Mouse (Mus musculus) MEL (cell line): ENCODE measurements around the gene Dnajc5. TPM values are rescaled to one million over a fixed set of nuclear protein-coding genes. Genes with fewer than 3 reads are reported as not detected.

Experiments used
- DNase-seq: peaks from one replicate; pipeline ENCODE4 v3.0.0; 2011; ENCODE audit warnings: low read depth, low spot score
- H3K27ac ChIP-seq: 2 replicates; pipeline ENCODE4 v1.5.1; 2012; ENCODE audit warnings: low read depth, mild to moderate bottlenecking, control low read depth, low read length, moderate library complexity; ENCODE audit not compliant: control insufficient read depth
- H3K27me3 ChIP-seq, 2 experiments: fragments of 150-350 bp in 1 of 2; sonication (generic) in 1 of 2; 2 replicates each; pipeline ENCODE4 v1.6.1; 2012; ENCODE audit warnings: low read length in 2 of 2, mild to moderate bottlenecking in 2 of 2, improper control_type of control experiment in 1 of 2, moderate library complexity in 1 of 2; ENCODE audit not compliant: insufficient read depth in 2 of 2, control insufficient read depth in 1 of 2
- H3K36me3 ChIP-seq, 2 experiments: 2 replicates each; pipeline ENCODE4 v1.6.1; 2012 to 2014; ENCODE audit warnings: low read length in 2 of 2, improper control_type of control experiment in 1 of 2, inconsistent platforms in 1 of 2, mild to moderate bottlenecking in 1 of 2; ENCODE audit not compliant: insufficient read depth in 2 of 2, control insufficient read depth in 1 of 2
- H3K4me1 ChIP-seq, 2 experiments: fragments of 150-350 bp in 1 of 2; sonication (generic) in 1 of 2; 2 replicates each; pipeline ENCODE4 v1.6.1; 2012; ENCODE audit warnings: low read length in 2 of 2, improper control_type of control experiment in 1 of 2, mild to moderate bottlenecking in 1 of 2; ENCODE audit not compliant: insufficient read depth in 2 of 2, control insufficient read depth in 1 of 2
- H3K4me3 ChIP-seq, 2 experiments: fragments of 150-350 bp in 1 of 2; sonication (generic) in 1 of 2; 2 replicates each; pipeline ENCODE4 v1.5.1; 2012; ENCODE audit warnings: low read depth in 2 of 2, low read length in 2 of 2, mild to moderate bottlenecking in 2 of 2, moderate library complexity in 2 of 2, control low read depth in 1 of 2, improper control_type of control experiment in 1 of 2; ENCODE audit not compliant: control insufficient read depth in 1 of 2, insufficient read depth in 1 of 2
- H3K79me2 ChIP-seq: 2 replicates; pipeline ENCODE4 v1.6.1; 2012; ENCODE audit warnings: mild to moderate bottlenecking, low read length, moderate library complexity; ENCODE audit not compliant: control insufficient read depth, poor library complexity, insufficient read depth
- H3K9ac ChIP-seq: 2 replicates; pipeline ENCODE4 v1.6.1; 2012; ENCODE audit warnings: low read depth, mild to moderate bottlenecking, control low read depth, low read length, moderate library complexity; ENCODE audit not compliant: control insufficient read depth, poor library complexity, severe bottlenecking
- H3K9me3 ChIP-seq: fragments of 150-350 bp; sonication (generic); replicated peaks from 2 replicates; pipeline ENCODE4 v1.6.1; 2012; ENCODE audit warnings: mild to moderate bottlenecking, low read length, improper control_type of control experiment, moderate library complexity; ENCODE audit not compliant: insufficient read depth
- BHLHE40 ChIP-seq: IDR thresholded peaks from 2 replicates; pipeline ENCODE4 v1.6.1; 2012; ENCODE audit warnings: low read depth, mild to moderate bottlenecking, inconsistent platforms, low read length, improper control_type of control experiment, borderline replicate concordance
- CHD1 ChIP-seq: IDR thresholded peaks from 2 replicates; pipeline ENCODE4 v1.6.1; 2012; ENCODE audit warnings: low read depth, mild to moderate bottlenecking, inconsistent platforms, low read length, improper control_type of control experiment
- CHD2 ChIP-seq: IDR thresholded peaks from 2 replicates; pipeline ENCODE4 v1.6.1; 2011; ENCODE audit warnings: low read length, improper control_type of control experiment
- CTCF ChIP-seq, 3 experiments: IDR thresholded peaks in 2 of 3; conservative IDR thresholded peaks in 1 of 3; 2 replicates each; pipeline ENCODE4 v1.5.1; 2011 to 2012; ENCODE audit warnings: low read length in 3 of 3, low read depth in 2 of 3, mild to moderate bottlenecking in 2 of 3, improper control_type of control experiment in 1 of 3, inconsistent platforms in 1 of 3, mixed read lengths in 1 of 3, moderate library complexity in 1 of 3; ENCODE audit not compliant: control insufficient read depth in 1 of 3, insufficient read depth in 1 of 3, poor library complexity in 1 of 3, severe bottlenecking in 1 of 3
- E2F4 ChIP-seq: IDR thresholded peaks from 2 replicates; pipeline ENCODE4 v1.6.1; 2011; ENCODE audit warnings: low read depth, low read length, improper control_type of control experiment, borderline replicate concordance
- EP300 ChIP-seq, 2 experiments: IDR thresholded peaks; 2 replicates each; pipeline ENCODE4 v1.6.1; 2011; ENCODE audit warnings: improper control_type of control experiment in 2 of 2, low read length in 2 of 2, low read depth in 1 of 2, mild to moderate bottlenecking in 1 of 2
- ETS1 ChIP-seq: IDR thresholded peaks from 2 replicates; pipeline ENCODE4 v1.6.1; 2012; ENCODE audit warnings: low read depth, mild to moderate bottlenecking, inconsistent platforms, low read length, improper control_type of control experiment, moderate library complexity
- GABPA ChIP-seq: IDR thresholded peaks from 2 replicates; pipeline ENCODE4 v1.6.1; 2012; ENCODE audit warnings: low read depth, mild to moderate bottlenecking, inconsistent platforms, low read length, improper control_type of control experiment, moderate library complexity
- GATA1 ChIP-seq: IDR thresholded peaks from 2 replicates; pipeline ENCODE4 v1.6.1; 2011; ENCODE audit warnings: low read depth, low read length, improper control_type of control experiment
- HCFC1 ChIP-seq: IDR thresholded peaks from 2 replicates; pipeline ENCODE4 v1.6.1; 2012; ENCODE audit warnings: low read depth, mild to moderate bottlenecking, inconsistent platforms, low read length, improper control_type of control experiment, moderate library complexity
- JUND ChIP-seq: IDR thresholded peaks from 2 replicates; pipeline ENCODE4 v1.6.1; 2011; ENCODE audit warnings: low read depth, mild to moderate bottlenecking, improper control_type of control experiment, low read length
- KAT2A ChIP-seq: conservative IDR thresholded peaks from 2 replicates; pipeline ENCODE4 v1.6.1; 2012; ENCODE audit warnings: low read depth, low read length, improper control_type of control experiment, inconsistent platforms
- MAFK ChIP-seq: IDR thresholded peaks from 2 replicates; pipeline ENCODE4 v1.6.1; 2011; ENCODE audit warnings: low read depth, mild to moderate bottlenecking, low read length, improper control_type of control experiment, borderline replicate concordance
- MAX ChIP-seq: IDR thresholded peaks from 2 replicates; pipeline ENCODE4 v1.6.1; 2011; ENCODE audit warnings: low read length, improper control_type of control experiment
- MAZ ChIP-seq: IDR thresholded peaks from 2 replicates; pipeline ENCODE4 v1.6.1; 2012; ENCODE audit warnings: low read depth, mild to moderate bottlenecking, inconsistent platforms, low read length, improper control_type of control experiment
- MYB ChIP-seq: IDR thresholded peaks from 2 replicates; pipeline ENCODE4 v1.6.1; 2011; ENCODE audit warnings: mild to moderate bottlenecking, low read depth, low read length, improper control_type of control experiment
- MYC ChIP-seq: IDR thresholded peaks from 2 replicates; pipeline ENCODE4 v1.6.1; 2011; ENCODE audit warnings: low read depth, mild to moderate bottlenecking, low read length, improper control_type of control experiment, moderate library complexity
- NELFE ChIP-seq: IDR thresholded peaks from 2 replicates; pipeline ENCODE4 v1.6.1; 2011; ENCODE audit warnings: low read depth, low read length, improper control_type of control experiment
- NRF1 ChIP-seq: IDR thresholded peaks from 2 replicates; pipeline ENCODE4 v1.6.1; 2014; ENCODE audit warnings: low read depth, mild to moderate bottlenecking, inconsistent platforms, low read length, improper control_type of control experiment, moderate library complexity; ENCODE audit not compliant: poor library complexity, insufficient read depth, severe bottlenecking
- POLR2AphosphoS5 ChIP-seq: IDR thresholded peaks from 2 replicates; pipeline ENCODE4 v1.6.1; 2012; ENCODE audit warnings: low read depth, borderline replicate concordance, mild to moderate bottlenecking, inconsistent platforms, low read length, moderate library complexity, mixed read lengths
- RCOR1 ChIP-seq: IDR thresholded peaks from 2 replicates; pipeline ENCODE4 v1.6.1; 2012; ENCODE audit warnings: low read depth, mild to moderate bottlenecking, inconsistent platforms, low read length, improper control_type of control experiment
- SMC3 ChIP-seq: IDR thresholded peaks from 2 replicates; pipeline ENCODE4 v1.6.1; 2011; ENCODE audit warnings: low read depth, low read length, improper control_type of control experiment
- TAL1 ChIP-seq: IDR thresholded peaks from 2 replicates; pipeline ENCODE4 v1.6.1; 2012; ENCODE audit warnings: mild to moderate bottlenecking, inconsistent platforms, low read length, moderate library complexity, mixed read lengths
- TCF12 ChIP-seq: IDR thresholded peaks from 2 replicates; pipeline ENCODE4 v1.6.1; 2014; ENCODE audit warnings: low read depth, mild to moderate bottlenecking, inconsistent platforms, low read length, improper control_type of control experiment, moderate library complexity
- UBTF ChIP-seq: IDR thresholded peaks from 2 replicates; pipeline ENCODE4 v1.6.1; 2012; ENCODE audit warnings: low read depth, mild to moderate bottlenecking, inconsistent platforms, low read length, improper control_type of control experiment, moderate library complexity, borderline replicate concordance; ENCODE audit not compliant: insufficient read depth
- USF1 ChIP-seq: IDR thresholded peaks from 2 replicates; pipeline ENCODE4 v1.6.1; 2014; ENCODE audit warnings: low read depth, mild to moderate bottlenecking, inconsistent platforms, low read length, improper control_type of control experiment, moderate library complexity
- USF2 ChIP-seq, 2 experiments: IDR thresholded peaks; 2 replicates each; pipeline ENCODE4 v1.6.1; 2011 to 2012; ENCODE audit warnings: improper control_type of control experiment in 2 of 2, low read length in 2 of 2, borderline replicate concordance in 1 of 2, inconsistent platforms in 1 of 2, low read depth in 1 of 2, mild to moderate bottlenecking in 1 of 2; ENCODE audit not compliant: insufficient read depth in 1 of 2
- ZC3H11A ChIP-seq: IDR thresholded peaks from 2 replicates; pipeline ENCODE4 v1.6.1; 2012; ENCODE audit warnings: low read depth, mild to moderate bottlenecking, inconsistent platforms, low read length, improper control_type of control experiment
- ZKSCAN1 ChIP-seq: IDR thresholded peaks from 2 replicates; pipeline ENCODE4 v1.6.1; 2012; ENCODE audit warnings: low read depth, mild to moderate bottlenecking, inconsistent platforms, low read length, improper control_type of control experiment, moderate library complexity
- polyA plus RNA-seq, 2 experiments: library from polyadenylated mRNA; stranded (reverse) in 1 of 2; unstranded in 1 of 2; fragments of >175 nt in 1 of 2; fragments of >200 nt in 1 of 2; gene quantifications; 2 replicates each; pipeline versions ENCODE4 v1.2.1 to v1.2.4; 2012; ENCODE audit warnings: low replicate concordance in 2 of 2, low read depth in 1 of 2; ENCODE audit not compliant: insufficient read length in 2 of 2, insufficient read depth in 1 of 2, missing spikeins in 1 of 2
- total RNA-seq: library from RNA; depleted of rRNA; stranded (reverse); fragments of 300-350 nt; gene quantifications from 2 replicates; pipeline ENCODE4 v1.2.3, GENCODE M21; 2012

Dnajc5 gene
- total and polyA plus RNA-seq, 3 experiments: 51.9 to 338 (median 57.9) TPM

GRCm38 (mm10) chr2:181580131-181580772, 60.0 kb downstream of the Dnajc5 start:
- peaks cover 0 to 22% of the 10 kb centered on the region in 2 experiments; a peak in 2 of 4 replicates for H3K36me3 ChIP-seq
- H3K27ac ChIP-seq: peak overlapping the region; percentile 71; the same call in 1 of the 2 replicates
- H3K4me3 ChIP-seq: peak overlapping the region; percentile 72 to 79
- no peaks in the 10 kb centered on the region for H3K9me3 ChIP-seq
- H3K4me1 ChIP-seq: peaks cover 18 to 20% of the 10 kb centered on the region in 2 experiments
- H3K27me3 ChIP-seq: no peaks in the 10 kb centered on the region
- H3K79me2 ChIP-seq: peaks cover 8% of the 10 kb centered on the region
- peak overlapping the region; percentile 67 for H3K9ac ChIP-seq
- TF ChIP-seq RCOR1 (no peak), JUND (no peak), HCFC1 (no peak), USF1 (no peak), TAL1 (no peak), MYB (no peak), CHD1 (no peak), CTCF (IDR thresholded peaks at IDR 0.05 in 2 of 3, conservative IDR thresholded peaks at IDR 0.05 in 1 of 3; ENCODE audit: control insufficient read depth in 1 of 3, insufficient read depth in 1 of 3, low read depth in 2 of 3, low read length in 3 of 3, poor library complexity in 1 of 3, severe bottlenecking in 1 of 3) (no peak), GABPA (no peak), E2F4 (no peak), MAFK (no peak)
- DNase-seq: no peak

- H3K79me2 ChIP-seq: peaks cover 8% of the 10 kb centered on the region
- DNase-seq: peak; percentile 97
- peak overlapping the region; percentile 90 for H3K9ac ChIP-seq
- peak overlapping the region; percentile 80 for H3K27ac ChIP-seq
- peaks cover 0 to 22% of the 10 kb centered on the region in 2 experiments; a peak in 2 of 4 replicates for H3K36me3 ChIP-seq
- H3K4me3 ChIP-seq: peak overlapping the region; percentile 72 to 79
- no peaks in the 10 kb centered on the region for H3K27me3 ChIP-seq
- peaks cover 18 to 20% of the 10 kb centered on the region in 2 experiments for H3K4me1 ChIP-seq
- no peaks in the 10 kb centered on the region for H3K9me3 ChIP-seq
- TF ChIP-seq MYC (peak; percentile 94), KAT2A (no peak; the same call in 1 of the 2 replicates), SMC3 (peak; percentile 72), TCF12 (peak; percentile 55; the same call in 1 of the 2 replicates), GATA1 (peak; percentile 52; the same call in 1 of the 2 replicates), ZC3H11A (0 out of 2 replicates have a peak, but pooled peaks have one; percentile 3), ETS1 (no peak), MAZ (peak; percentile 8; the same call in 1 of the 2 replicates), NRF1 (no peak), CHD2 (no peak), UBTF (no peak), NELFE (peak; percentile 82), CTCF (IDR thresholded peaks at IDR 0.05 in 2 of 3, conservative IDR thresholded peaks at IDR 0.05 in 1 of 3; ENCODE audit: control insufficient read depth in 1 of 3, insufficient read depth in 1 of 3, low read depth in 2 of 3, low read length in 3 of 3, poor library complexity in 1 of 3, severe bottlenecking in 1 of 3) (peak; percentile 88 to 91 (median 89)), ZKSCAN1 (no peak), POLR2AphosphoS5 (no peak), MAX (peak; percentile 73; the same call in 1 of the 2 replicates), EP300 (IDR thresholded peaks at IDR 0.05; ENCODE audit: low read depth in 1 of 2, low read length in 2 of 2) (no peak), BHLHE40 (peak; percentile 75; the same call in 1 of the 2 replicates), USF1 (peak; percentile 54; the same call in 1 of the 2 replicates), GABPA (no peak), USF2 (IDR thresholded peaks at IDR 0.05; ENCODE audit: borderline replicate concordance in 1 of 2, insufficient read depth in 1 of 2, low read depth in 1 of 2, low read length in 2 of 2) (no peak)
Observed at GRCm38 (mm10) chr2:181581016-181581401, 60.7 kb downstream of the Dnajc5 start.
